Mouse (Mus musculus) lung, postnatal 25 days (tissue): ENCODE results near the gene Olfr521.
"Not testable (repeated sequence)": the region's sequence is repeated elsewhere in the genome, so short reads cannot be mapped to it uniquely, and the experiment has no call there.

Experiments
- DNase-seq: peaks from one replicate; pipeline ENCODE4 v3.0.0; 2022; ENCODE audit warnings: low spot score

The Olfr521 gene

GRCm38 (mm10) chr7:99807043-99807442 lies 43.7 kb downstream of the Olfr521 start:
- DNase-seq = not testable (repeated sequence)

GRCm38 (mm10) chr7:99810814-99811213 lies 47.5 kb downstream of the Olfr521 start:
- no peak for DNase-seq

GRCm38 (mm10) chr7:99811661-99812060 lies 48.4 kb downstream of the Olfr521 start:
- no peak for DNase-seq

- peak; percentile 46 for DNase-seq
Measured at GRCm38 (mm10) chr7:99813394-99813793, 50.1 kb downstream of the Olfr521 start.

- DNase-seq = peak; percentile 41
Measured at GRCm38 (mm10) chr7:99818181-99818725, 54.9 kb downstream of the Olfr521 start.
